In genomic region chr12:100276607-100277533, GRCm38 (mm10) we compare ENCODE assay signal across 8 mouse cellular contexts.
A peak's percentile ranks its signal among the peaks of the same experiment; 100 is the strongest.
DNase-seq lines count a peak whose midpoint lies in the region; ATAC-seq and TF ChIP-seq lines count a peak whose summit lies in the region.

No protein-coding gene starts in this region.

- H3K4me2 ChIP-seq in heart, embryonic 12.5 days = no peak overlapping the region
- no peak overlapping the region for H3K4me2 ChIP-seq in intestine, embryonic 15.5 days (replicated peaks)

- no peak overlapping the region for H3K9ac ChIP-seq in heart, embryonic 12.5 days
- no peak overlapping the region for H3K9ac ChIP-seq in intestine, embryonic 15.5 days

- H3K27me3 ChIP-seq in heart, embryonic 12.5 days (replicated peaks) = no peaks in the 10 kb centered on the region
- H3K27me3 ChIP-seq in spleen, adult 2 months (ENCODE audit: control insufficient read depth, insufficient read depth, low read length) = no peaks in the 10 kb centered on the region
- no peaks in the 10 kb centered on the region for H3K27me3 ChIP-seq in intestine, embryonic 15.5 days (replicated peaks)

- no peak for TF ChIP-seq CTCF in spleen, adult 2 months (IDR thresholded peaks at IDR 0.05; ENCODE audit: extremely low read depth, insufficient read depth, insufficient read length, insufficient replicate concordance)

- H3K27ac ChIP-seq in heart, embryonic 12.5 days (ENCODE audit: poor library complexity, severe bottlenecking) = peak overlapping the region; percentile 30; the same call in 1 of the 2 replicates
- H3K27ac ChIP-seq in spleen, adult 2 months (ENCODE audit: insufficient read depth, low read length) = no peak overlapping the region
- H3K27ac ChIP-seq in intestine, embryonic 15.5 days = no peak overlapping the region

- H3K36me3 ChIP-seq in heart, embryonic 12.5 days = no peaks in the 10 kb centered on the region
- no peaks in the 10 kb centered on the region for H3K36me3 ChIP-seq in spleen, adult 2 months (ENCODE audit: control insufficient read depth, insufficient read depth, low read length)
- H3K36me3 ChIP-seq in intestine, embryonic 15.5 days = no peaks in the 10 kb centered on the region

- ATAC-seq in heart, embryonic 12.5 days (ENCODE audit: insufficient number of reproducible peaks, low FRiP score) = peak; percentile 46; the same call in 1 of the 2 replicates
- ATAC-seq in megakaryocyte progenitor cell, adult 5-6 weeks (replicated peaks; ENCODE audit: poor library complexity) = peak; percentile 77
- no peak for ATAC-seq in intestine, embryonic 15.5 days

- peak; percentile 64 for DNase-seq in testis, postnatal 10 days (ENCODE audit: low spot score)
- DNase-seq in testis, postnatal 14 days (ENCODE audit: low spot score) = no peak
- DNase-seq in c-Kit-positive CD71-positive TER-119-positive erythroid progenitor cells, embryonic 14.5 days (ENCODE audit: low spot score) = peak; percentile 11
- peak; percentile 74 to 84 for DNase-seq in kidney, postnatal 4 days
- peak; percentile 8 to 27 for DNase-seq in spleen, adult 2 months (ENCODE audit: low read depth in 1 of 2, low spot score in 2 of 2)

- no peaks in the 10 kb centered on the region for H3K9me3 ChIP-seq in heart, embryonic 12.5 days (replicated peaks)
- no peaks in the 10 kb centered on the region for H3K9me3 ChIP-seq in intestine, embryonic 15.5 days

- H3K4me1 ChIP-seq in heart, embryonic 12.5 days (replicated peaks) = peaks cover 28% of the 10 kb centered on the region
- H3K4me1 ChIP-seq in spleen, adult 2 months (ENCODE audit: control insufficient read depth, insufficient read depth, insufficient read length) = peaks cover 20% of the 10 kb centered on the region; the same call in 1 of the 2 replicates
- peaks cover 38% of the 10 kb centered on the region for H3K4me1 ChIP-seq in intestine, embryonic 15.5 days (replicated peaks)

- H3K4me3 ChIP-seq in heart, embryonic 12.5 days = no peak overlapping the region
- no peak overlapping the region for H3K4me3 ChIP-seq in spleen, adult 2 months (ENCODE audit: extremely low read depth, insufficient read depth, insufficient read length)
- no peak overlapping the region for H3K4me3 ChIP-seq in intestine, embryonic 15.5 days (replicated peaks)

- WGBS in heart, embryonic 12.5 days = 61% methylated on average over 20 of the region's 20 CpGs
- WGBS in spleen, adult 2 months = 14% methylated on average over 20 of the region's 20 CpGs
- 43% methylated on average over 20 of the region's 20 CpGs for WGBS in intestine, embryonic 15.5 days

- TF ChIP-seq POLR2A in spleen, adult 2 months (IDR thresholded peaks at IDR 0.05; ENCODE audit: low read depth, low read length) = no peak
